Mouse (Mus musculus) testis, adult 2 months (tissue): Measurements from ENCODE around the gene Atg7. TPM values are rescaled to one million over a fixed set of nuclear protein-coding genes. Genes with fewer than 3 reads are reported as not detected.

ENCODE experiments used
- H3K27ac ChIP-seq: fragments of 200-500 bp; 2 replicates; pipeline ENCODE4 v1.5.1; 2012; ENCODE audit warnings: low read depth, low read length; ENCODE audit not compliant: control insufficient read depth, insufficient read depth
- H3K27me3 ChIP-seq: fragments of 200-500 bp; 2 replicates; pipeline ENCODE4 v1.6.1; 2012; ENCODE audit warnings: mild to moderate bottlenecking, low read length, moderate library complexity; ENCODE audit not compliant: control insufficient read depth, insufficient read depth
- H3K36me3 ChIP-seq: fragments of 200-500 bp; 2 replicates; pipeline ENCODE4 v1.6.1; 2012; ENCODE audit warnings: mild to moderate bottlenecking, low read length; ENCODE audit not compliant: control insufficient read depth, insufficient read depth
- H3K4me1 ChIP-seq: fragments of 200-500 bp; 2 replicates; pipeline ENCODE4 v1.6.1; 2012; ENCODE audit warnings: low read length; ENCODE audit not compliant: control insufficient read depth, insufficient read depth
- H3K4me3 ChIP-seq: fragments of 200-500 bp; 2 replicates; pipeline ENCODE4 v1.5.1; 2012; ENCODE audit warnings: low read depth, mild to moderate bottlenecking, low read length, moderate library complexity, mixed read lengths; ENCODE audit not compliant: control insufficient read depth
- CTCF ChIP-seq: fragments of 200-500 bp; IDR thresholded peaks from 2 replicates; pipeline ENCODE4 v1.5.1; 2012; ENCODE audit warnings: low read depth, mild to moderate bottlenecking, inconsistent platforms, low read length, moderate library complexity; ENCODE audit not compliant: control insufficient read depth, insufficient read depth, insufficient replicate concordance
- POLR2A ChIP-seq: fragments of 200-500 bp; IDR thresholded peaks from 2 replicates; pipeline ENCODE4 v1.6.1; 2012; ENCODE audit warnings: low read depth, mild to moderate bottlenecking, inconsistent platforms, low read length, moderate library complexity; ENCODE audit not compliant: control insufficient read depth
- polyA plus RNA-seq: library from polyadenylated mRNA; depleted of rRNA; stranded (reverse); fragments of >200 nt; gene quantifications from 2 replicates; pipeline ENCODE4 v1.2.3, GENCODE M21; 2012

Gene Atg7
- polyA plus RNA-seq, 1 experiment = 52.0 TPM

GRCm38 (mm10) chr6:114736355-114736754, 93.5 kb downstream of the Atg7 start:
- TF ChIP-seq POLR2A (no peak), CTCF (no peak)
- H3K36me3 ChIP-seq = no peaks in the 10 kb centered on the region
- H3K4me1 ChIP-seq = no peaks in the 10 kb centered on the region
- no peak overlapping the region for H3K27ac ChIP-seq
- no peak overlapping the region for H3K4me3 ChIP-seq
- H3K27me3 ChIP-seq = no peaks in the 10 kb centered on the region

GRCm38 (mm10) chr6:114737181-114737580, 94.3 kb downstream of the Atg7 start:
- Histone ChIP-seq H3K4me3 (no peak overlapping the region), H3K36me3 (no peaks in the 10 kb centered on the region), H3K4me1 (no peaks in the 10 kb centered on the region), H3K27me3 (no peaks in the 10 kb centered on the region), H3K27ac (no peak overlapping the region)
- no peak for TF ChIP-seq POLR2A
- TF ChIP-seq CTCF = no peak

- TF ChIP-seq POLR2A (no peak), CTCF (no peak)
- Histone ChIP-seq H3K27ac (no peak overlapping the region), H3K4me3 (no peak overlapping the region), H3K36me3 (no peaks in the 10 kb centered on the region), H3K27me3 (no peaks in the 10 kb centered on the region), H3K4me1 (no peaks in the 10 kb centered on the region)
These were observed 95.2 kb downstream of the Atg7 start for GRCm38 (mm10) chr6:114737931-114738759.

- Histone ChIP-seq H3K36me3 (no peaks in the 10 kb centered on the region), H3K4me3 (no peak overlapping the region), H3K27me3 (no peaks in the 10 kb centered on the region), H3K27ac (no peak overlapping the region), H3K4me1 (no peaks in the 10 kb centered on the region)
- TF ChIP-seq POLR2A = no peak
- no peak for TF ChIP-seq CTCF
These were observed 95.8 kb downstream of the Atg7 start for GRCm38 (mm10) chr6:114738760-114739112.

- TF ChIP-seq CTCF (no peak), POLR2A (no peak)
- Histone ChIP-seq H3K4me3 (no peak overlapping the region), H3K27ac (no peak overlapping the region), H3K4me1 (no peaks in the 10 kb centered on the region), H3K36me3 (no peaks in the 10 kb centered on the region), H3K27me3 (no peaks in the 10 kb centered on the region)
These were observed 99.5 kb downstream of the Atg7 start for GRCm38 (mm10) chr6:114742209-114743003.

- Histone ChIP-seq H3K27ac (no peak overlapping the region), H3K36me3 (no peaks in the 10 kb centered on the region), H3K4me3 (no peak overlapping the region), H3K27me3 (no peaks in the 10 kb centered on the region), H3K4me1 (no peaks in the 10 kb centered on the region)
- TF ChIP-seq CTCF (no peak), POLR2A (no peak)
These were observed 100.2 kb downstream of the Atg7 start for GRCm38 (mm10) chr6:114743126-114743525.

GRCm38 (mm10) chr6:114743845-114744244, 100.9 kb downstream of the Atg7 start:
- Histone ChIP-seq H3K4me3 (no peak overlapping the region), H3K4me1 (no peaks in the 10 kb centered on the region), H3K27ac (no peak overlapping the region), H3K36me3 (no peaks in the 10 kb centered on the region), H3K27me3 (no peaks in the 10 kb centered on the region)
- TF ChIP-seq POLR2A (no peak), CTCF (no peak)
